Comparison of ENCODE assay signal across 17 mouse cellular contexts in the genomic region with DNA sequence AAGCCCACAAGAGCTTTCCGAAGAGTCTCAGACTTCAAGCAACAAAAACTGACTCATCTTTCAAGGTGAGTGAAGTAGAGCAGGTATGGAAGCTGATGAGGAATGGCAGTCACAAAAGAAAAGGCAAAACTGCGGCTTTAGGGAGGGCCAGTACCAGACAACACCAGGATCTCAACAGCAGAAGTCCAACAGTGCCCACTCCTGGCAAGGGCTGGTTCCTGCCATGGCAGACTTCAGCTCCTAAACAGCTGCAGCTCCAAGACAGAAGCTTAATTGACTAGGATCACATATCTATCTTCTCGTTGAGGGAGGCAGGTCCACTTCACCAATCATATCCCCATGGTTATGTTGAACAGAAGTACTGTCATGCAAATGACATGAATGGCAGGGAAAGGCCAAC. TPM values are rescaled to one million over a fixed set of nuclear protein-coding genes. Genes with fewer than 3 reads are reported as not detected.
DNase-seq lines count a peak whose midpoint lies in the region; ATAC-seq and TF ChIP-seq lines count a peak whose summit lies in the region.
"Had no signal": no experiment of that assay in that cellular context is flagged by ENCODE, and none has a peak within 500 bp of the region (broad histone marks: within the 10 kb centered on the region; RNA-seq: fewer than 3 reads in every experiment).

No protein-coding gene starts in this region.

- no peak for ATAC-seq in lung, postnatal 0 days
- no peak for ATAC-seq in megakaryocyte, adult 5-6 weeks (ENCODE audit: poor library complexity, severe bottlenecking)
- ATAC-seq: forebrain, embryonic 13.5 days; midbrain, embryonic 13.5 days had no signal

- 61% methylated on average over 3 of the region's 3 CpGs for WGBS in lung, postnatal 0 days

- no peak for TF ChIP-seq POLR2A in MEL (IDR thresholded peaks at IDR 0.05; ENCODE audit: control insufficient read depth in 1 of 2, insufficient read depth in 1 of 2, low read depth in 1 of 2, low read length in 2 of 2, poor library complexity in 1 of 2)

- peak; percentile 12 to 29 for DNase-seq in cerebellum, postnatal 10 days
- DNase-seq in cerebellum, adult 9-10 months, result no peak
- DNase-seq in left cerebral cortex, postnatal 4 days, result peak; percentile 11
- DNase-seq in left cerebral cortex, postnatal 10 days (ENCODE audit: extremely low spot score in 1 of 2, low spot score in 2 of 2), result no peak
- no peak for DNase-seq in MEL (ENCODE audit: low read depth, low spot score)
- no peak for DNase-seq in lung, postnatal 0 days (ENCODE audit: low spot score)
- DNase-seq in heart, postnatal 4 days, result no peak
- DNase-seq: heart, postnatal 36 days; kidney, adult 11 months; right cerebral cortex, postnatal 4 days had no signal

- no peaks in the 10 kb centered on the region for H3K4me1 ChIP-seq in MEL (ENCODE audit: control insufficient read depth in 1 of 2, insufficient read depth in 2 of 2, low read length in 2 of 2)
- no peaks in the 10 kb centered on the region for H3K4me1 ChIP-seq in lung, postnatal 0 days (ENCODE audit: insufficient read depth, low read depth, low read length)
- H3K4me1 ChIP-seq: embryonic facial prominence, embryonic 10.5 days had no signal

- H3K4me3 ChIP-seq in MEL (ENCODE audit: control insufficient read depth in 1 of 2, insufficient read depth in 1 of 2, low read depth in 2 of 2, low read length in 2 of 2), result no peak overlapping the region
- no peak overlapping the region for H3K4me3 ChIP-seq in lung, postnatal 0 days (ENCODE audit: low read depth, low read length)
- H3K4me3 ChIP-seq: embryonic facial prominence, embryonic 10.5 days; forebrain, embryonic 13.5 days; midbrain, embryonic 13.5 days had no signal

- H3K9me3 ChIP-seq in MEL (replicated peaks; ENCODE audit: insufficient read depth, low read length), result no peaks in the 10 kb centered on the region
- no peaks in the 10 kb centered on the region for H3K9me3 ChIP-seq in lung, postnatal 0 days (ENCODE audit: low read length)
- H3K9me3 ChIP-seq: embryonic facial prominence, embryonic 10.5 days; forebrain, embryonic 13.5 days; midbrain, embryonic 13.5 days had no signal

- TF ChIP-seq CTCF in MEL (IDR thresholded peaks at IDR 0.05 in 2 of 3, conservative IDR thresholded peaks at IDR 0.05 in 1 of 3; ENCODE audit: control insufficient read depth in 1 of 3, insufficient read depth in 1 of 3, low read depth in 2 of 3, low read length in 3 of 3, poor library complexity in 1 of 3, severe bottlenecking in 1 of 3), result no peak
- TF ChIP-seq CTCF in lung, postnatal 0 days (IDR thresholded peaks at IDR 0.05), result peak; percentile 56

- H3K9ac ChIP-seq in MEL (ENCODE audit: control insufficient read depth, low read depth, low read length, poor library complexity, severe bottlenecking), result no peak overlapping the region
- no peak overlapping the region for H3K9ac ChIP-seq in lung, postnatal 0 days (replicated peaks; ENCODE audit: low read depth)
- H3K9ac ChIP-seq: forebrain, embryonic 13.5 days; liver, embryonic 14.5 days; midbrain, embryonic 13.5 days had no signal

- H3K79me2 ChIP-seq in MEL (ENCODE audit: control insufficient read depth, insufficient read depth, low read length, poor library complexity), result no peaks in the 10 kb centered on the region

- H3K27ac ChIP-seq in MEL (ENCODE audit: control insufficient read depth, low read depth, low read length), result no peak overlapping the region
- H3K27ac ChIP-seq in lung, postnatal 0 days (ENCODE audit: low read length), result no peak overlapping the region
- H3K27ac ChIP-seq: embryonic facial prominence, embryonic 10.5 days; forebrain, embryonic 13.5 days; liver, embryonic 14.5 days; midbrain, embryonic 13.5 days had no signal

- no peaks in the 10 kb centered on the region for H3K36me3 ChIP-seq in MEL (ENCODE audit: control insufficient read depth in 1 of 2, insufficient read depth in 2 of 2, low read length in 2 of 2)
- H3K36me3 ChIP-seq in lung, postnatal 0 days (ENCODE audit: insufficient read depth, low read length), result no peaks in the 10 kb centered on the region
- H3K36me3 ChIP-seq: embryonic facial prominence, embryonic 10.5 days; midbrain, embryonic 13.5 days had no signal

- intact Hi-C loops in left cerebral cortex, postnatal 4 days (cut with DNase I), result no loop called here
- intact Hi-C loops in left cerebral cortex, postnatal 10 days (cut with DNase I), result no loop called here

- TF ChIP-seq RAD21 in MEL (IDR thresholded peaks at IDR 0.05; ENCODE audit: low read depth, low read length), result peak; percentile 9

- H3K4me2 ChIP-seq in lung, postnatal 0 days (replicated peaks; ENCODE audit: low read depth, low read length), result no peak overlapping the region
- H3K4me2 ChIP-seq: forebrain, embryonic 13.5 days; midbrain, embryonic 13.5 days had no signal

- TF ChIP-seq EP300 in MEL (IDR thresholded peaks at IDR 0.05; ENCODE audit: low read depth in 1 of 2, low read length in 2 of 2), result no peak
- TF ChIP-seq EP300 in lung, postnatal 0 days (IDR thresholded peaks at IDR 0.05), result no peak

- peaks cover 0 to 1% of the 10 kb centered on the region in 2 experiments; a peak in 1 of 4 replicates for H3K27me3 ChIP-seq in MEL (ENCODE audit: control insufficient read depth in 1 of 2, insufficient read depth in 2 of 2, low read length in 2 of 2)
- no peaks in the 10 kb centered on the region for H3K27me3 ChIP-seq in lung, postnatal 0 days (replicated peaks; ENCODE audit: insufficient read depth, low read length)
- H3K27me3 ChIP-seq: forebrain, embryonic 13.5 days; midbrain, embryonic 13.5 days had no signal

TF ChIP-seq in MEL, 35 proteins besides CTCF, POLR2A, EP300 and RAD21:
- no peak for TF ChIP-seq GATA1 (IDR thresholded peaks at IDR 0.05; ENCODE audit: low read depth, low read length)
- no peak for TF ChIP-seq ELF1 (IDR thresholded peaks at IDR 0.05; ENCODE audit: low read depth, low read length)
- TF ChIP-seq CHD1 (IDR thresholded peaks at IDR 0.05; ENCODE audit: low read depth, low read length), result no peak
- no peak for TF ChIP-seq ZMIZ1 (IDR thresholded peaks at IDR 0.05; ENCODE audit: low read depth, low read length)
- no peak for TF ChIP-seq MYC (IDR thresholded peaks at IDR 0.05; ENCODE audit: low read depth, low read length)
- no peak for TF ChIP-seq USF1 (IDR thresholded peaks at IDR 0.05; ENCODE audit: low read depth, low read length)
- no peak for TF ChIP-seq TAL1 (IDR thresholded peaks at IDR 0.05; ENCODE audit: low read length)
- no peak for TF ChIP-seq JUND (IDR thresholded peaks at IDR 0.05; ENCODE audit: low read depth, low read length)
- TF ChIP-seq GABPA (IDR thresholded peaks at IDR 0.05; ENCODE audit: low read depth, low read length), result no peak
- TF ChIP-seq SIN3A (IDR thresholded peaks at IDR 0.05; ENCODE audit: low read length), result no peak
- no peak for TF ChIP-seq KAT2A (conservative IDR thresholded peaks at IDR 0.05; ENCODE audit: low read depth, low read length)
- no peak for TF ChIP-seq HCFC1 (IDR thresholded peaks at IDR 0.05; ENCODE audit: low read depth, low read length)
- TF ChIP-seq UBTF (IDR thresholded peaks at IDR 0.05; ENCODE audit: borderline replicate concordance, insufficient read depth, low read depth, low read length), result no peak
- TF ChIP-seq MEF2A (IDR thresholded peaks at IDR 0.05; ENCODE audit: extremely low read depth, insufficient replicate concordance, low read depth, low read length, poor library complexity, severe bottlenecking), result no peak
- no peak for TF ChIP-seq MAFK (IDR thresholded peaks at IDR 0.05; ENCODE audit: borderline replicate concordance, low read depth, low read length)
- TF ChIP-seq MAX (IDR thresholded peaks at IDR 0.05; ENCODE audit: low read length), result no peak
- TF ChIP-seq CHD2 (IDR thresholded peaks at IDR 0.05; ENCODE audit: low read length), result no peak
- TF ChIP-seq POLR2AphosphoS5 (IDR thresholded peaks at IDR 0.05; ENCODE audit: borderline replicate concordance, low read depth, low read length), result no peak
- TF ChIP-seq MYB (IDR thresholded peaks at IDR 0.05; ENCODE audit: low read depth, low read length), result no peak
- TF ChIP-seq POLR2AphosphoS2 (IDR thresholded peaks at IDR 0.05; ENCODE audit: low read length), result no peak

RNA-seq across cellular contexts. Expression of a gene that starts 45.3 kb away (rescaled TPM):
- under 1 TPM; 0.44 to 0.48 TPM for total RNA-seq in left cerebral cortex, postnatal 4 days (2021)
- total RNA-seq in left cerebral cortex, postnatal 10 days (2021), result under 1 TPM in 1 of 2 experiments, not detected in 1; 0.28 TPM
- not detected in 2 replicates for total RNA-seq in MEL (2012; rRNA removed)
- not detected for polyA plus RNA-seq in MEL (2012; ENCODE audit: insufficient read depth in 1 of 2, insufficient read length in 2 of 2, low read depth in 1 of 2, low replicate concordance in 2 of 2, missing spikeins in 1 of 2)
- not detected in 2 replicates for polyA plus RNA-seq in lung, postnatal 0 days (2015; fragmentation: Nextera tagmentation; extraction: Ambion mirVana)
- not detected for total RNA-seq in heart, postnatal 4 days (2021)
- total RNA-seq in megakaryocyte, adult 5-6 weeks (2015), result not detected in 2 replicates
- not detected in 2 replicates for total RNA-seq in megakaryocyte, adult 5-6 weeks (2017)
- total RNA-seq: heart, postnatal 36 days had no signal
- polyA plus RNA-seq: embryonic facial prominence, embryonic 10.5 days; forebrain, embryonic 13.5 days; gonadal fat pad, adult 2 months; liver, embryonic 14.5 days; stomach, embryonic 16.5 days had no signal

Comparison
In these comparisons a context has a peak if more than half of its experiments do, and no peak if none do; other contexts are left out.
1. DNase-seq: peak in cerebellum, postnatal 10 days (2 of 2) and left cerebral cortex, postnatal 4 days (single experiment); none in cerebellum, adult 9-10 months (single experiment), left cerebral cortex, postnatal 10 days (0 of 2), MEL (single experiment), lung, postnatal 0 days (single experiment) and heart, postnatal 4 days (single experiment).